Mouse (Mus musculus) ES-Bruce4 (cell line): ENCODE data around the gene Gcg. TPM values are rescaled to one million over a fixed set of nuclear protein-coding genes. Genes with fewer than 3 reads are reported as not detected.

Experiments used
- H3K27ac ChIP-seq: 2 replicates; pipeline ENCODE4 v1.5.1; 2012; ENCODE audit warnings: low read length, inconsistent platforms; ENCODE audit not compliant: insufficient read depth
- H3K27me3 ChIP-seq: 2 replicates; pipeline ENCODE4 v1.6.1; 2012; ENCODE audit warnings: mild to moderate bottlenecking, low read length, inconsistent platforms; ENCODE audit not compliant: control insufficient read depth, poor library complexity, insufficient read depth, severe bottlenecking
- H3K36me3 ChIP-seq: 2 replicates; pipeline ENCODE4 v1.6.1; 2012; ENCODE audit warnings: inconsistent platforms, mild to moderate bottlenecking, low read length, moderate library complexity; ENCODE audit not compliant: control insufficient read depth, poor library complexity, insufficient read depth, severe bottlenecking
- H3K4me1 ChIP-seq: one replicate; pipeline ENCODE4 v1.8.1; 2011; ENCODE audit warnings: low read length; ENCODE audit not compliant: control insufficient read depth, insufficient read depth
- H3K4me3 ChIP-seq: 2 replicates; pipeline ENCODE4 v1.5.1; 2011; ENCODE audit warnings: low read depth, mild to moderate bottlenecking, low read length
- H3K9ac ChIP-seq: 2 replicates; pipeline ENCODE4 v1.6.1; 2012; ENCODE audit warnings: low read depth, mild to moderate bottlenecking, inconsistent platforms; ENCODE audit not compliant: poor library complexity, severe bottlenecking
- H3K9me3 ChIP-seq: replicated peaks from 2 replicates; pipeline ENCODE4 v1.6.1; 2012; ENCODE audit warnings: mild to moderate bottlenecking, low read length, inconsistent platforms; ENCODE audit not compliant: control insufficient read depth, poor library complexity, insufficient read depth, severe bottlenecking
- CTCF ChIP-seq: IDR thresholded peaks from one replicate; pipeline ENCODE4 v1.8.1; 2011; ENCODE audit warnings: low read depth, low read length
- EP300 ChIP-seq: IDR thresholded peaks from 2 replicates; pipeline ENCODE4 v1.6.1; 2011; ENCODE audit warnings: low read depth, low read length; ENCODE audit not compliant: insufficient read depth
- POLR2A ChIP-seq: IDR thresholded peaks from one replicate; pipeline ENCODE4 v1.8.1; 2011; ENCODE audit warnings: low read length; ENCODE audit not compliant: insufficient read depth
- polyA plus RNA-seq: library from polyadenylated mRNA; stranded (reverse); fragments of >200 nt; gene quantifications from 2 replicates; pipeline ENCODE4 v1.2.4, GENCODE M21; 2011; ENCODE audit warnings: low read depth; ENCODE audit not compliant: missing spikeins, insufficient read depth, insufficient read length

Gcg gene
- polyA plus RNA-seq, 1 experiment, result not detected

DNA sequence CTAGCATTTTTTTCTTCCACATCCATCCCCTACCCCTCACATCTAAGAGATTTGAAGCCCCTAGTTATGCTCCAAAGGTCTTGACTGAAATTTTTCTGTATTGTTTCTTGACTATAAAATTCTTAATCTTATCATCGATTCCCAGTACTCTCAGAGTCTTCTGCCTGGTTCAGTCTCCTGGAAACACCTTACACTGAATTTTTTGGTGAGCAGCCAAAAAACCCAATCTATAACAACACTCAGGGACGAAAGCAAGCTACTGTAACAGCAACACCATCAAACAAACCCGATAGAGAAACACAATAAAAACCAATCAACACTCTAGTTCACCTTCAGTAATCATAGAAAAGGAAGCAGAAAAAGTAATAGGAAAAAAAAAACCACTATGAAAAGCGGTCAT, 43.4 kb downstream of the Gcg start:
- Histone ChIP-seq H3K9ac (no peak overlapping the region), H3K4me1 (no peaks in the 10 kb centered on the region), H3K4me3 (no peak overlapping the region), H3K27ac (no peak overlapping the region), H3K27me3 (no peaks in the 10 kb centered on the region), H3K9me3 (no peaks in the 10 kb centered on the region), H3K36me3 (no peaks in the 10 kb centered on the region)
- TF ChIP-seq EP300, result no peak

DNA sequence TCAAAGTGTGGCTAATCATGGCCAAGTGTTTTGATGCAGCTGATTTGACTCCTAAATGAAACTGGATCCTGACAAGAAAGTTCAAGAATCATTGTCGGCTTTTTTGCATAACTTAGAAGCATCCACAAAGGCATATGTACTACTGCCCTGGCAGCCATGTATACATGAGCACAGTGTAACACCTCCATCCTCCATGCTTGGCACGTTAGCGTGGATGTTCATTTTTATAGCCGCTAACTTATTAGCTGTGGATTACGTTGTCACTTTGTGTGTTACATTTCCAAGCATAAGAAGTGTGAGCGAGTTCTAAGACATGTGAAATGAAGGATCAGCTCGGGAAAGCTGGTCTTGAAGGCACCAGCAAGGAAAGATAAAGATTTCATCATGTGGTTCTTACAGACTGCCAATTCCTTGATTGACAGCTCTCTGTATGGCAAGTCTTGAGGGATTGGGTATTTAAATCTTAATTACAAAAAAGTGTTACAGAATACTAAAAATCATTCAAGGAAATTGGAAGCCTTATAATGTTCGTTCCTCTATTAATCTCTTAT, 52.1 kb downstream of the Gcg start:
- Histone ChIP-seq H3K4me3 (no peak overlapping the region), H3K27me3 (no peaks in the 10 kb centered on the region), H3K9me3 (no peaks in the 10 kb centered on the region), H3K9ac (no peak overlapping the region), H3K36me3 (no peaks in the 10 kb centered on the region), H3K27ac (no peak overlapping the region), H3K4me1 (no peaks in the 10 kb centered on the region)
- TF ChIP-seq EP300 (no peak), CTCF (no peak), POLR2A (no peak)

DNA sequence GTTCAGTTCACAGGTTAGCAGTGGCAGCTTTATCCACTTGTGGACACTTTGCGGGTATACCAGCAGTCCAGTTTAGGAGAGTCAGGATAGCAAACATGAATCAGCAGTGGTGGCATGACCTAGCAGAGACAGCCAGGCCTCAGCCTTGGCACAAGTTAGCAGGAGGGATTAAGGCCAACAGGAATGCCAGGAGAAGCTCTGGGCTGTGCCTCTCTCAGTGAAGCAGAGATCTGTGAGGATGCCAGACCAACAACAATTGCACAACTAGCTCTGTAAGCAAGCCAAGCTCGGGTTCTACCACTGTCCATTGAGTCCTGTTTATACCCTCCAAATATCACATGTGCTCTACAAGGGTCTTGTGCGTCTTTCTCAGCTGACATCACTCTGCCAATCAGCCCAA, 57.5 kb downstream of the Gcg start:
- TF ChIP-seq CTCF (no peak), EP300 (no peak), POLR2A (no peak)
- Histone ChIP-seq H3K9me3 (no peaks in the 10 kb centered on the region), H3K9ac (no peak overlapping the region), H3K4me1 (no peaks in the 10 kb centered on the region), H3K27ac (no peak overlapping the region), H3K36me3 (no peaks in the 10 kb centered on the region), H3K4me3 (no peak overlapping the region), H3K27me3 (no peaks in the 10 kb centered on the region)

Other genes starting within 250 kb of the Gcg start
- gene Dpp4, start 71.4 kb downstream of the Gcg start, polyA plus RNA-seq, result 1.0 and 1.2 TPM in 2 replicates
- gene Fap, start 90.4 kb upstream of the Gcg start, polyA plus RNA-seq, result 0.70 and 1.3 TPM in 2 replicates
- gene Ifih1, start 162.6 kb upstream of the Gcg start, polyA plus RNA-seq, result 2.2 and 3.1 TPM in 2 replicates
- 16.7 and 24.7 TPM in 2 replicates for gene Gca, start 180.6 kb upstream of the Gcg start, polyA plus RNA-seq